Mouse (Mus musculus) forebrain, embryonic 12.5 days (tissue): ENCODE results near the gene Ccar1. TPM values are rescaled to one million over a fixed set of nuclear protein-coding genes. Genes with fewer than 3 reads are reported as not detected.

Experiments used
- ATAC-seq: fragments of 200-750 bp; cut with Nextera tagmentation; 2 replicates; pipeline ENCODE4 v1.8.0; 2017; ENCODE audit warnings: moderate TSS enrichment; ENCODE audit not compliant: low FRiP score
- H3K27ac ChIP-seq: fragments of 300-500 bp; sonication (generic); 2 replicates; pipeline ENCODE4 v1.5.1; 2016; ENCODE audit warnings: mild to moderate bottlenecking
- H3K27me3 ChIP-seq: fragments of 300-500 bp; sonication (generic); 2 replicates; pipeline ENCODE4 v1.6.1; 2016; ENCODE audit warnings: mild to moderate bottlenecking
- H3K36me3 ChIP-seq: fragments of 300-500 bp; sonication (generic); replicated peaks from 2 replicates; pipeline ENCODE4 v1.6.1; 2016; ENCODE audit warnings: mild to moderate bottlenecking
- H3K4me1 ChIP-seq: fragments of 300-500 bp; sonication (generic); 2 replicates; pipeline ENCODE4 v1.6.1; 2016
- H3K4me2 ChIP-seq: fragments of 300-500 bp; sonication (generic); 2 replicates; pipeline ENCODE4 v1.6.1; 2016; ENCODE audit warnings: mild to moderate bottlenecking, moderate library complexity
- H3K4me3 ChIP-seq: fragments of 300-500 bp; sonication (generic); replicated peaks from 2 replicates; pipeline ENCODE4 v1.5.1; 2016; ENCODE audit warnings: mild to moderate bottlenecking
- H3K9ac ChIP-seq: fragments of 300-500 bp; sonication (generic); 2 replicates; pipeline ENCODE4 v1.6.1; 2016; ENCODE audit warnings: mild to moderate bottlenecking
- H3K9me3 ChIP-seq: fragments of 300-500 bp; sonication (generic); 2 replicates; pipeline ENCODE4 v1.6.1; 2016
- WGBS: fragments of 180-500 bp; shearing (Covaris S2); methylation state at CpG from one replicate; pipeline ENCODE4 v1.1.7; 2016; 5-methylcytosine and 5-hydroxymethylcytosine counted together
- polyA plus RNA-seq: library from polyadenylated mRNA; unstranded; fragments of >200 nt; fragmentation: Nextera tagmentation; extraction: Ambion mirVana; gene quantifications from 2 replicates; pipeline ENCODE4 v1.2.1, GENCODE M21; 2016

Ccar1 gene
- polyA plus RNA-seq, 1 experiment from 2014 or later: 171 TPM

- no peak for ATAC-seq
Measured at GRCm38 (mm10) chr10:62713457-62713856, 78.6 kb downstream of the Ccar1 start.

GRCm38 (mm10) chr10:62703579-62703978, 88.5 kb downstream of the Ccar1 start:
- no peaks in the 10 kb centered on the region for H3K9me3 ChIP-seq
- no peak overlapping the region for H3K4me3 ChIP-seq
- WGBS: 78% methylated on average over 4 of the region's 4 CpGs
- H3K27ac ChIP-seq: no peak overlapping the region
- H3K4me1 ChIP-seq: no peaks in the 10 kb centered on the region
- no peak overlapping the region for H3K4me2 ChIP-seq
- no peak for ATAC-seq
- no peaks in the 10 kb centered on the region for H3K36me3 ChIP-seq
- H3K9ac ChIP-seq: no peak overlapping the region
- H3K27me3 ChIP-seq: no peaks in the 10 kb centered on the region

More at GRCm38 (mm10) chr10:62713457-62713856, 78.6 kb downstream of the Ccar1 start:
- H3K4me1 ChIP-seq: no peaks in the 10 kb centered on the region
- no peaks in the 10 kb centered on the region for H3K36me3 ChIP-seq
- H3K4me2 ChIP-seq: no peak overlapping the region
- no peaks in the 10 kb centered on the region for H3K9me3 ChIP-seq
- H3K9ac ChIP-seq: no peak overlapping the region
- no peaks in the 10 kb centered on the region for H3K27me3 ChIP-seq
- no peak overlapping the region for H3K4me3 ChIP-seq
- 84% methylated on average over 10 of the region's 10 CpGs for WGBS
- no peak overlapping the region for H3K27ac ChIP-seq

- no peak overlapping the region for H3K4me2 ChIP-seq
- no peak overlapping the region for H3K9ac ChIP-seq
- H3K9me3 ChIP-seq: no peaks in the 10 kb centered on the region
- no peak for ATAC-seq
- no peak overlapping the region for H3K4me3 ChIP-seq
- 82% methylated on average over 4 of the region's 4 CpGs for WGBS
- H3K27ac ChIP-seq: no peak overlapping the region
- no peaks in the 10 kb centered on the region for H3K36me3 ChIP-seq
- H3K27me3 ChIP-seq: no peaks in the 10 kb centered on the region
- H3K4me1 ChIP-seq: no peaks in the 10 kb centered on the region
Measured at GRCm38 (mm10) chr10:62702436-62702835, 89.7 kb downstream of the Ccar1 start.

Other genes with a start within 250 kb of the Ccar1 start
- 61.1 and 61.4 TPM in 2 replicates for gene Kif1bp, start 213.8 kb downstream of the Ccar1 start, polyA plus RNA-seq
- gene Ddx21, start 190.0 kb downstream of the Ccar1 start, polyA plus RNA-seq: 32.6 and 33.3 TPM in 2 replicates
- 130 and 136 TPM in 2 replicates for gene Ddx50, start 141.1 kb downstream of the Ccar1 start, polyA plus RNA-seq
- gene Stox1, start 66.2 kb downstream of the Ccar1 start, polyA plus RNA-seq: 3.9 and 5.0 TPM in 2 replicates
- 36.5 and 39.2 TPM in 2 replicates for gene Tet1, start 116.7 kb upstream of the Ccar1 start, polyA plus RNA-seq
- gene Slc25a16, start 128.3 kb upstream of the Ccar1 start, polyA plus RNA-seq: 13.0 and 13.1 TPM in 2 replicates
- 24.1 and 25.6 TPM in 2 replicates for gene Dna2, start 154.7 kb upstream of the Ccar1 start, polyA plus RNA-seq
- gene Rufy2, start 187.9 kb upstream of the Ccar1 start, polyA plus RNA-seq: 34.9 and 39.5 TPM in 2 replicates
- 260 and 265 TPM in 2 replicates for gene Hnrnph3, start 231.9 kb upstream of the Ccar1 start, polyA plus RNA-seq
- 0.96 and 1.1 TPM in 2 replicates for gene Pbld2, start 232.0 kb upstream of the Ccar1 start, polyA plus RNA-seq